Mouse (Mus musculus) neural tube, embryonic 12.5 days (tissue): ENCODE data around the gene Fgfrl1. TPM values are rescaled to one million over a fixed set of nuclear protein-coding genes. Genes with fewer than 3 reads are reported as not detected.

ENCODE experiments used
- ATAC-seq: fragments of 200-750 bp; cut with Nextera tagmentation; 2 replicates; pipeline ENCODE4 v1.8.0; 2017; ENCODE audit warnings: low read depth, mild to moderate bottlenecking, moderate TSS enrichment, moderate library complexity; ENCODE audit not compliant: low FRiP score
- H3K27ac ChIP-seq: fragments of 300-500 bp; sonication (generic); 2 replicates; pipeline ENCODE4 v1.5.1; 2016
- H3K27me3 ChIP-seq: fragments of 300-500 bp; sonication (generic); replicated peaks from 2 replicates; pipeline ENCODE4 v1.6.1; 2016; ENCODE audit warnings: mild to moderate bottlenecking
- H3K36me3 ChIP-seq: fragments of 300-500 bp; sonication (generic); 2 replicates; pipeline ENCODE4 v1.6.1; 2016; ENCODE audit warnings: mild to moderate bottlenecking
- H3K4me1 ChIP-seq: fragments of 300-500 bp; sonication (generic); 2 replicates; pipeline ENCODE4 v1.6.1; 2016
- H3K4me2 ChIP-seq: fragments of 300-500 bp; sonication (generic); replicated peaks from 2 replicates; pipeline ENCODE4 v1.6.1; 2016; ENCODE audit warnings: mild to moderate bottlenecking
- H3K4me3 ChIP-seq: fragments of 300-500 bp; sonication (generic); 2 replicates; pipeline ENCODE4 v1.5.1; 2016
- H3K9ac ChIP-seq: fragments of 300-500 bp; sonication (generic); 2 replicates; pipeline ENCODE4 v1.6.1; 2016; ENCODE audit warnings: mild to moderate bottlenecking
- H3K9me3 ChIP-seq: fragments of 300-500 bp; sonication (generic); 2 replicates; pipeline ENCODE4 v1.6.1; 2016; ENCODE audit warnings: mild to moderate bottlenecking
- WGBS: fragments of 180-500 bp; shearing (Covaris S2); methylation state at CpG from one replicate; pipeline ENCODE4 v1.1.7; 2016; 5-methylcytosine and 5-hydroxymethylcytosine counted together
- polyA plus RNA-seq: library from polyadenylated mRNA; unstranded; fragments of >200 nt; fragmentation: Nextera tagmentation; extraction: Ambion mirVana; gene quantifications from 2 replicates; pipeline ENCODE4 v1.2.1, GENCODE M21; 2016

The Fgfrl1 gene
- polyA plus RNA-seq, 1 experiment from 2014 or later: 19.1 TPM

- Histone ChIP-seq H3K27ac (no peak overlapping the region), H3K4me2 (no peak overlapping the region), H3K9ac (no peak overlapping the region), H3K36me3 (no peaks in the 10 kb centered on the region; the same call in 1 of the 2 replicates), H3K9me3 (no peaks in the 10 kb centered on the region), H3K4me3 (no peak overlapping the region), H3K27me3 (no peaks in the 10 kb centered on the region), H3K4me1 (peaks cover 5% of the 10 kb centered on the region; the same call in 1 of the 2 replicates)
- no peak for ATAC-seq
- 86% methylated on average over 6 of the region's 6 CpGs for WGBS
Measured at GRCm38 (mm10) chr5:108711968-108712367, 19.8 kb downstream of the Fgfrl1 start.

GRCm38 (mm10) chr5:108713096-108713495 is 20.9 kb downstream of the Fgfrl1 start:
- ATAC-seq: no peak
- H3K4me3 ChIP-seq: no peak overlapping the region
- no peaks in the 10 kb centered on the region for H3K36me3 ChIP-seq
- 90% methylated on average over 2 of the region's 2 CpGs for WGBS
- H3K9ac ChIP-seq: no peak overlapping the region
- no peak overlapping the region for H3K27ac ChIP-seq
- peaks cover 9% of the 10 kb centered on the region for H3K4me1 ChIP-seq
- H3K9me3 ChIP-seq: no peaks in the 10 kb centered on the region
- no peaks in the 10 kb centered on the region for H3K27me3 ChIP-seq
- no peak overlapping the region for H3K4me2 ChIP-seq

DNA sequence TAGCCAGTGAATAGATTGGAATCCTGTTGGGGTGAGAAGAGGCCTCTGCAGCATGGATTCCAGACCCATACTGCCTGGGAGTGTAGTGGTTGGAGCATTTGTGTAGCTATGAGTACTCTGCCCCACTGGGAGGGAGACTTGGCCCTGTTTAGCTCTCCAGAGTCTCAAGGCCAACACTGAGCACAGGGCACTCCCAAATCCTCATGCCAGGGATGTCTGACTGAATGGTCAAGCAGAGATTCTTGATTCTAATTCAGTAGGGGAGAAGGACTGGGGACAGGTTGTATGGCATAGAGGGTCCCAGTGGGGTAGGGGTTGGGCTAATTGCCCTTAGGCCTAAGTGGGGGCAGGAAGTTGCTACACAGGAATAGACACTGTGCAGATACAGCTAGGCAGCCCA is 21.5 kb downstream of the Fgfrl1 start:
- Histone ChIP-seq H3K27ac (no peak overlapping the region), H3K9ac (no peak overlapping the region), H3K36me3 (no peaks in the 10 kb centered on the region), H3K27me3 (no peaks in the 10 kb centered on the region), H3K9me3 (no peaks in the 10 kb centered on the region), H3K4me1 (peaks cover 10% of the 10 kb centered on the region), H3K4me2 (no peak overlapping the region), H3K4me3 (no peak overlapping the region)
- ATAC-seq: no peak

- Histone ChIP-seq H3K27me3 (no peaks in the 10 kb centered on the region), H3K9me3 (no peaks in the 10 kb centered on the region), H3K4me2 (no peak overlapping the region), H3K9ac (no peak overlapping the region), H3K27ac (no peak overlapping the region), H3K36me3 (no peaks in the 10 kb centered on the region), H3K4me1 (peaks cover 10% of the 10 kb centered on the region), H3K4me3 (no peak overlapping the region)
- no peak for ATAC-seq
- 56% methylated on average over 6 of the region's 6 CpGs for WGBS
Measured at GRCm38 (mm10) chr5:108714149-108714548, 22.0 kb downstream of the Fgfrl1 start.

DNA sequence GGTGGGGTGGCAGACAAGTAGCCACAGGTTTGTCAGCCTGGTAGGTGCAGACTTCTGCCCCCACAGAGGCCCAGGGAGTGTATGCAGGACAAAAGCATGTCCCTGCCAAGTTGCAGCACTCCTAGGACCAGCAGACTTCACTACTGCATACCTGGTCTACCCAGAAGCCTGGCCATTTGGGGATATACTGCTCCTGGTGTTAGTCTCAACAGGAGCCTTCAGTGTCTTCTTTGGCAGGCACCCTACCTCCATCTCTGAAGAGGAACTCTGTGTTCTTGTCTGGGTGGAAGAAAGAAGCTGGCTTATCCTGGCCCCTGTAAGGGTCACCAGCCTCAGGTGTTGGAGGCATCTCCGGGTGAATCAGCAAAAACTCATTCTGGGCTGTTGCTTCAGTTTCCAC is 23.8 kb downstream of the Fgfrl1 start:
- H3K9me3 ChIP-seq: no peaks in the 10 kb centered on the region
- WGBS: 77% methylated on average over 1 of the region's 1 CpGs
- H3K4me1 ChIP-seq: peaks cover 10% of the 10 kb centered on the region
- no peak overlapping the region for H3K4me2 ChIP-seq
- H3K27me3 ChIP-seq: no peaks in the 10 kb centered on the region
- H3K27ac ChIP-seq: no peak overlapping the region
- no peak overlapping the region for H3K9ac ChIP-seq
- no peaks in the 10 kb centered on the region for H3K36me3 ChIP-seq
- no peak for ATAC-seq
- H3K4me3 ChIP-seq: no peak overlapping the region

- 34% methylated on average over 4 of the region's 4 CpGs for WGBS
- Histone ChIP-seq H3K4me2 (no peak overlapping the region), H3K36me3 (no peaks in the 10 kb centered on the region), H3K27me3 (no peaks in the 10 kb centered on the region), H3K4me1 (peaks cover 10% of the 10 kb centered on the region), H3K4me3 (no peak overlapping the region), H3K9me3 (no peaks in the 10 kb centered on the region), H3K9ac (0 out of 2 replicates have a peak overlapping the region, but pooled peaks have one; percentile 9), H3K27ac (no peak overlapping the region)
- no peak for ATAC-seq
Measured at GRCm38 (mm10) chr5:108718051-108718450, 25.9 kb downstream of the Fgfrl1 start.

GRCm38 (mm10) chr5:108719761-108720160 is 27.6 kb downstream of the Fgfrl1 start:
- WGBS: 75% methylated on average over 7 of the region's 7 CpGs
- Histone ChIP-seq H3K27ac (no peak overlapping the region), H3K9ac (no peak overlapping the region), H3K4me1 (peaks cover 5% of the 10 kb centered on the region), H3K4me2 (no peak overlapping the region), H3K9me3 (no peaks in the 10 kb centered on the region), H3K36me3 (no peaks in the 10 kb centered on the region), H3K27me3 (no peaks in the 10 kb centered on the region), H3K4me3 (no peak overlapping the region)
- ATAC-seq: no peak

- no peak for ATAC-seq
- H3K36me3 ChIP-seq: no peaks in the 10 kb centered on the region
- H3K9ac ChIP-seq: no peak overlapping the region
- H3K9me3 ChIP-seq: no peaks in the 10 kb centered on the region
- H3K27ac ChIP-seq: no peak overlapping the region
- no peaks in the 10 kb centered on the region for H3K4me1 ChIP-seq
- WGBS: 72% methylated on average over 2 of the region's 2 CpGs
- no peak overlapping the region for H3K4me2 ChIP-seq
- H3K4me3 ChIP-seq: no peak overlapping the region
- H3K27me3 ChIP-seq: no peaks in the 10 kb centered on the region
Measured at GRCm38 (mm10) chr5:108724006-108724405, 31.8 kb downstream of the Fgfrl1 start.

DNA sequence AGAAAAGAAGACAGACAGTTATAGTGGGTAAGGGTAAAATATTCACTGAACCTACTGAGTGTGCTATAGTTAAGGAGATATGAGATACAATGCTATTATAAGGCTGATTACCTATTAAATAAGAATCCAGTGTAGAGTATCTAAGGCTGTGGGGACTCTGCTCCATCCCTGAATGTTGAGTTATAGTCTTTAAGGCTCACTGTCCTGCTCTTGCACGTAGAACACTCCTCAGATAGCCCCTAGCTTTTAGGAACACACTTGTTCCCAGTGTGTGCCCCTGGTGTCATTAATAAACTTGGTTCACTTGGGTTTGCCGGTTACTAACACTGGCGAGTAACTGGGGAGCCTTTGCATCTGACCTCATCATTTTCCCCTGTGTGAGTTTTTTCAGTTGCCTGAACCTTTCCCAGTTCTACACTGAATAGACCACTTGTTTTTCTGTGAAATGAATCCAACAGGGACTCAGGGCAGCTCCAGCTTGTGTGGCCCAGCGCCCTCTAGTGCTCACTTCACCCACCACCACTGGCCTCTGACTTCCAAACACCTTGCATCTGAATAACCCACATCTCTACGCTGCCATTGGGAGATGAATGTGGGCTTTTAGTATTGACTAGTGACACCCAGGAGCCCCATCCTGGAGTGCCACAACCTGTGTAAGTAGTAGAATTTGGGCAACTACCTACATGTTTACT is 34.5 kb downstream of the Fgfrl1 start:
- Histone ChIP-seq H3K27me3 (no peaks in the 10 kb centered on the region), H3K9ac (no peak overlapping the region), H3K4me3 (no peak overlapping the region), H3K27ac (no peak overlapping the region), H3K4me1 (no peaks in the 10 kb centered on the region), H3K4me2 (no peak overlapping the region), H3K9me3 (no peaks in the 10 kb centered on the region), H3K36me3 (no peaks in the 10 kb centered on the region)
- 20% methylated on average over 5 of the region's 5 CpGs for WGBS
- ATAC-seq: peak; percentile 87

DNA sequence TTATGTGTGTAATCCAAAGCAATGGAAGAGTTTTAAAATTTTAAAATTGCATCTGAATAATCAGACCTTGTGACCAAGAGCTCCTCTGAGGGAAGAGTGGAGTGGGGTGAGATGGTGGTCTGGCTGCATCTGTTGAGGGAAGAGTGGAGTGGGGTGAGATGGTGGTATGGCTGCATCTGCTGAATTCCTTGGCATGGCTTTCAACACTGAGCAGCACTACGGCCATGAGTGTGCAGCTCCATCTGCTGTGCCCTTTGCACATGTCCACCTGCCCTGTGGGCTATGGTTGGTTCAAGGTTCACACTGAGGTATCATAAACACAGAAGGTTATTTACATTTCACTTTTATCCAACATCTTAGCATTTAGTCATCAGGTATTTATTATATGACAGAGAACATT is 35.2 kb downstream of the Fgfrl1 start:
- Histone ChIP-seq H3K36me3 (no peaks in the 10 kb centered on the region), H3K4me3 (no peak overlapping the region), H3K27me3 (no peaks in the 10 kb centered on the region), H3K27ac (no peak overlapping the region), H3K4me1 (no peaks in the 10 kb centered on the region), H3K4me2 (no peak overlapping the region), H3K9me3 (no peaks in the 10 kb centered on the region), H3K9ac (no peak overlapping the region)
- no peak for ATAC-seq
- 91% methylated on average over 1 of the region's 1 CpGs for WGBS

- H3K4me3 ChIP-seq: no peak overlapping the region
- ATAC-seq: no peak
- 83% methylated on average over 2 of the region's 2 CpGs for WGBS
- H3K27me3 ChIP-seq: no peaks in the 10 kb centered on the region
- H3K4me1 ChIP-seq: no peaks in the 10 kb centered on the region
- H3K27ac ChIP-seq: no peak overlapping the region
- no peak overlapping the region for H3K9ac ChIP-seq
- H3K36me3 ChIP-seq: no peaks in the 10 kb centered on the region
- H3K4me2 ChIP-seq: no peak overlapping the region
- no peaks in the 10 kb centered on the region for H3K9me3 ChIP-seq
Measured at GRCm38 (mm10) chr5:108741844-108742243, 49.7 kb downstream of the Fgfrl1 start.

DNA sequence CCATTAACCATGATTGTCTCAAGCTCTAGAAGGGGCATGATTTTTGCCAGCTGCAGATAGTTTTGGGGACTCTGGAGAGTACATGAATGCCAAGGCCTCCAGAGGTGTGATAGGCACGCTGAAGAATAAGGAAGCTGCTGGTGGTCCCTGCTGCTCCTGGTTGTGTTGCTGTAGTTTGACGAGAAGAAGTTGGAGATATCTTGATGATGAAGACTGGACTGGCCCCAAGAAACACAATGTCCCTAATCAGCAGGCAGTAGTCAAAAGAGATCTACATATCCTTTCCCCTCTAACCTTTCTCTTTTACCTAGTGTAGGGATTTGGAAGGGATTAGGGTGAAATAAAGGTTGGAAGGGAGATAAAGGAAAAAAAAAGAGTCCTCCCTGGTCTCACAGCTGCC is 50.4 kb downstream of the Fgfrl1 start:
- Histone ChIP-seq H3K9ac (no peak overlapping the region), H3K9me3 (no peaks in the 10 kb centered on the region), H3K27me3 (no peaks in the 10 kb centered on the region), H3K4me2 (no peak overlapping the region), H3K36me3 (no peaks in the 10 kb centered on the region), H3K27ac (no peak overlapping the region), H3K4me1 (no peaks in the 10 kb centered on the region), H3K4me3 (no peak overlapping the region)
- 82% methylated on average over 2 of the region's 2 CpGs for WGBS
- no peak for ATAC-seq

- 62% methylated on average over 2 of the region's 2 CpGs for WGBS
- H3K27ac ChIP-seq: no peak overlapping the region
Measured at GRCm38 (mm10) chr5:108743856-108744255, 51.7 kb downstream of the Fgfrl1 start.

More at GRCm38 (mm10) chr5:108743856-108744255, 51.7 kb downstream of the Fgfrl1 start:
- Histone ChIP-seq H3K4me3 (no peak overlapping the region), H3K27me3 (no peaks in the 10 kb centered on the region), H3K36me3 (no peaks in the 10 kb centered on the region), H3K9ac (no peak overlapping the region), H3K4me2 (no peak overlapping the region), H3K4me1 (no peaks in the 10 kb centered on the region), H3K9me3 (no peaks in the 10 kb centered on the region)
- no peak for ATAC-seq
